Mouse (Mus musculus): Measurements from ENCODE around the gene Lin28b. TPM values are rescaled to one million over a fixed set of nuclear protein-coding genes. Genes with fewer than 3 reads are reported as not detected.

The Lin28b gene
- total RNA-seq (2021), result 1 to 10 TPM; 3.1 to 3.3 TPM
- long read RNA-seq, experiment 1, partial matches to known transcripts, result 0 of 4 reads
- long read RNA-seq, experiment 1, other reads (novel, unspliced or antisense), result 4 of 4 reads
- long read RNA-seq, experiment 2, partial matches to known transcripts, result 0 of 1 reads
- long read RNA-seq, experiment 2, other reads (novel, unspliced or antisense), result 1 of 1 reads

- intact Hi-C loops (cut with DNase I), result no loop called here
- peak; percentile 70 to 76 for DNase-seq (ENCODE audit: low spot score in 2 of 2)
Measured at GRCm38 (mm10) chr10:45485761-45486602, at the start of gene Lin28b. Gene Lin28b, minus strand, starts transcription at chr10:45486395.

DNA sequence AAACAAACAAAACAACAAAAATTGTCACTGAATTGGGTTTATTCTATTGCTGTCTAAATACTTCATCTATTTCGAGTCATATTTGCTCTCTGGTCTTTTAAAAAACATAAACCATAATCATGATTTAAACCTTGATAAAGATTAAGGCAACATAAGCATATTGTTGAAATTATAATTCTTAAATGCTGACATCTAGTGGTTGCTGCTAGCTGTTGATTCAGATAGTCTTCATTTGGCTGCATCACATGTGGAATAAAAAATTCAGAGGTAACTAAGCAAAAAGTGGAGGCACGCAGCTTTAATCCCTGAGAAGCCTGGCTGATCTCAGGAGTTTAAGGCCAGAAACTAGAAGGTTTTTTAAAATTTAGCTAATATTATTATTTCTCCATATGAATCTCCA lies 25.6 kb upstream of the Lin28b start:
- DNase-seq (ENCODE audit: low spot score in 2 of 2), result no peak
- intact Hi-C loops (cut with DNase I), result loop anchor here (5.0 kb wide), 1 partner anchor 129 kb away; no protein-coding TSS in a partner anchor

GRCm38 (mm10) chr10:45510662-45511061 lies 24.5 kb upstream of the Lin28b start:
- intact Hi-C loops (cut with DNase I), result loop anchor here (5.0 kb wide), 1 partner anchor 128 kb away; no protein-coding TSS in a partner anchor

GRCm38 (mm10) chr10:45500259-45500658 lies 14.1 kb upstream of the Lin28b start:
- no peak for DNase-seq (ENCODE audit: low spot score in 2 of 2)
- intact Hi-C loops (cut with DNase I), result no loop called here

More at GRCm38 (mm10) chr10:45510662-45511061, 24.5 kb upstream of the Lin28b start:
- DNase-seq (ENCODE audit: low spot score in 2 of 2), result no peak

- DNase-seq (ENCODE audit: low spot score in 2 of 2), result no peak
- intact Hi-C loops (cut with DNase I), result no loop called here
Measured at GRCm38 (mm10) chr10:45486603-45486946, 380 bp upstream of the Lin28b start.

DNA sequence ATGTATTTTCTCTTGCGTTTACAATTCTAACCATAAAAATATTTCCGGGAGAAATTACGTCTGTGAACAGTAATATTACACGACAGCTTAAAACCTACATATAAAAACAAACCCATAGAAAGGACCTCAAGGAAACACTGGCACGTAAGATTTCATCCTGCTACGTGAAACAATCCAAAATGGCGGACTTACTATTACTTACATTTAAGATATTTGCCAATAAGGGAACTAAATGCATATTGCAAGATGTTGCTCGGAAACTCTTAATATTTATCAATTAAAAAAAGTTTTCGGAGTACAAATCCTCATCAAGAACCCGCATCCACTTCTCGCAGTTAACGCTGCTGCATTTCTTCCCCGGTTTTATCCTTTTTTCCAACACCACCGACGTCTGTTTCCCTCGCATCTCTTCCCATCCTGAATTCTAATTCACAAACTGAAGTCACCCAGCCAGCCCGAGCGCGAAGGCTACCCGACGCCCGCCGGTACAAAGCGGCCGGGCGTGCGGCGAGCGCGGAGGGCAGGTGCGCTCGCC lies 902 bp downstream of the Lin28b start:
- DNase-seq (ENCODE audit: low spot score in 2 of 2), result peak; percentile 9 to 24
- intact Hi-C loops (cut with DNase I), result no loop called here

DNA sequence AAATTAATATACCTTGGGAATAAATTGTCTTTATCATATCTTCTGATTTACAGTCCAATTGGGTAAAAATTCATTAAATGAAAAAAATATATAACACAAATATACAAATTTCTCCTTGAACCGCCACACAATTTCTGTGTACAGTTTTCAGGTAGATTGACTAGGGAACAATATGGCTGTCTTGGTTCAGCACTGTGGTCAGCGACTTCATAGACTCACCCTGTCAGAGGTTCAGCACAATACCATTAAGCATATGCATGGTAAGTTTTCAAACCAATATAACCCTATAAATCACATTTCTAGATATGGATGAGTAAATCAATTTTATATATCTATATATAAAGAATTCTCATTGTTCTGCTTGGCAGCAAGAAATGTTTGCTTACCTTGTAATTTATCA lies 3.0 kb downstream of the Lin28b start:
- DNase-seq (ENCODE audit: low spot score in 2 of 2), result no peak
- intact Hi-C loops (cut with DNase I), result no loop called here

- peak; percentile 4 to 21 for DNase-seq (ENCODE audit: low spot score in 2 of 2)
- intact Hi-C loops (cut with DNase I), result loop anchor here (5.0 kb wide), 1 partner anchor 946 kb away; the partner anchor contains the start of gene Prdm1
Measured at GRCm38 (mm10) chr10:45473663-45474333, 12.4 kb downstream of the Lin28b start.

GRCm38 (mm10) chr10:45473143-45473484 lies 13.1 kb downstream of the Lin28b start:
- intact Hi-C loops (cut with DNase I), result loop anchor here (5.0 kb wide), 1 partner anchor 946 kb away; the partner anchor contains the start of gene Prdm1
- DNase-seq (ENCODE audit: low spot score in 2 of 2), result no peak

- intact Hi-C loops (cut with DNase I), result loop anchor here (5.0 kb wide), 1 partner anchor 945 kb away; the partner anchor contains the start of gene Prdm1
- DNase-seq (ENCODE audit: low spot score in 2 of 2), result no peak
Measured at GRCm38 (mm10) chr10:45472431-45473142, 13.6 kb downstream of the Lin28b start.

DNA sequence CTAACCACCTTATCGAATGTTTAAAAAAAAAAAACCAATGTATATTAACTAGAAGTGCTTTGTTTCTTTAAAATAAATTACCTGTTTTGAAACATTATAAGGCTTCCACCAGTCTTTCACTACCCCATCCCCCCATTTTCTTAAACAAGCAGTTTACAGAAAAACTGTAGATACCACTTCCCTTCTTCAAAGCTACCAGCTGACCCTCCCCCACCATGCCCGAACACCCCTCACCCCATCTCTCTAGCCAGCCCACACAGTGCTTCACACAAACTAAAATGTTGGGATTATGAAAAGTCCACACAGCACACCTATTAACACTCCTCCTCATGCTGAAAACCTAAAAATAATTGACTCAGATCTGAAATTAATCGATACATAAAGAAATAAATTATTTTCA lies 14.9 kb downstream of the Lin28b start:
- no peak for DNase-seq (ENCODE audit: low spot score in 2 of 2)
- intact Hi-C loops (cut with DNase I), result loop anchor here (5.0 kb wide), 1 partner anchor 944 kb away; the partner anchor contains the start of gene Prdm1

DNA sequence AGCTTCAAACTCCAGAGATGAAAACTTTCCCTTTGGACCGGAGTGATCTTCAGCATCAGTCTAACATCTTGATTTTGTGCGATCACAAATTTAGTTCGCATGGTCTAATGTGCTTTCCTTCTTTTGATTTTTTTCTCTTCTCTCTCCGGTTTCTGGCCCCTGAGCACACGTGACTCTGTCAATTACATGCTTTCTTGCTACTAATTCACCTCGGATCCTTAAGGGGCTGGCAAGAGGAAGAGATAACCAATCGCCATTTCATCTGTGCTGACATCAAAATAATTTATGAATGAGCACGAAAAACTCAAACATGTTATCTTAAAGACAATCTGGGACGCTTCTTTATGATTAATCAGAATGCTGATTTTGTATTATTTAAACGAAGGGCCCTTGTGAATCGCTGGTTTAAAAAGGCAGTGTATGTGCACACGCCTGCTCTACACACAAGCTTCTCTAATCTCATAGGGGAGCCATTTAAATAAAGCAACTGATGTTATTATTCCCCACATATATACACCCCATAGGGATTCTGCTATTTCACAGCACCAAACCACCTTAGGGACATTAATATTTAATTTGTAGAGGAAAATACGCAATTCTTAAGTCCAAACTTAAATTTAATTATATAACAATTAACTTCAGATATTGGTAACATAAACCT lies 16.0 kb downstream of the Lin28b start:
- intact Hi-C loops (cut with DNase I), result loop anchor here (5.0 kb wide), 1 partner anchor 943 kb away; the partner anchor contains the start of gene Prdm1

DNA sequence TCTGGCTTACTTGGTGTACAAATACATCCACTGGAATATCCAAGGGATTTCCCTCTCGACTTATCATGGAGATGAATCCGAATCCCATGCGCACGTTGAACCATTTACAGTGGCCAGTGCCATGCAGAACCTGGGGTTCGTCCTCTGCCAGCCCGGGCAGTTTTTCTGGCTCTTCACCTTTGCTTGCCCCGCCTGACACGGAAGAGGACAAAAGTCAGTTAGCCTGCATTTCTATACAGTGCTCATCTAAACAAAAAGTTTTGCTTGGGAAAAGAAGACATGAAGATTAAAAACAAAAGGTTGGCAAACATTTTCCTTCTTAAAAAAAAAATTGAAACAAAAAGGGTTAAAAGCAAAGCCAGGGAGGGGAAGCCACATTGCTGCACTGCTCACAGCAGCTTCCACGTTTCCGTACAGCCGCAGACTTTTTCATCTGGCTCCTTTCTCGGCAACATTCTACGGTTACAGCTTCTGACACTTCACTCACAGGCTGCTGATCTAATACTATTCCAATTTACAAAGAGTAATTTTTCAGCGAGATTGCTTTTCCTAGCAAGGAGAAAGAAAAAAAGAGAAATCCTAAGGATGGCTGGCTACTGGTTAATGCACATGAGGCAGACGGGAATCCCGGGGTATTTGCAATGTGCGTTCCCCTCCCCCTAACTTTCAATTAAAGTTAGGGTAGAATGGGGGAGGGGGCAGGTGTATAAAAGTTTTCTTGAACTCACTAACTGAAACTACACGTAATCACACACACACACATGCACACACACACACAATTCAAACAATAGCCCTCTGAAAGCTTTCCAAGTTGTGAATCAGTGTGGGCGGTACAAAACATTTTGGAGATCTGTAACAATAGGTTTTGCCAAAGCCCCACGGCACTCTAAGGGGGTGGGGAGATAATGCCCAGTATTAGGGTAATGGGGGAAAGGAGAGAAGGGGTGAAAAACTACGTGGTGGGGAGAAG lies 16.9 kb downstream of the Lin28b start:
- intact Hi-C loops (cut with DNase I), result no loop called here
- DNase-seq (ENCODE audit: low spot score in 2 of 2), result no peak

More for the DNA sequence above, 16.0 kb downstream of the Lin28b start:
- DNase-seq (ENCODE audit: low spot score in 2 of 2), result no peak

DNA sequence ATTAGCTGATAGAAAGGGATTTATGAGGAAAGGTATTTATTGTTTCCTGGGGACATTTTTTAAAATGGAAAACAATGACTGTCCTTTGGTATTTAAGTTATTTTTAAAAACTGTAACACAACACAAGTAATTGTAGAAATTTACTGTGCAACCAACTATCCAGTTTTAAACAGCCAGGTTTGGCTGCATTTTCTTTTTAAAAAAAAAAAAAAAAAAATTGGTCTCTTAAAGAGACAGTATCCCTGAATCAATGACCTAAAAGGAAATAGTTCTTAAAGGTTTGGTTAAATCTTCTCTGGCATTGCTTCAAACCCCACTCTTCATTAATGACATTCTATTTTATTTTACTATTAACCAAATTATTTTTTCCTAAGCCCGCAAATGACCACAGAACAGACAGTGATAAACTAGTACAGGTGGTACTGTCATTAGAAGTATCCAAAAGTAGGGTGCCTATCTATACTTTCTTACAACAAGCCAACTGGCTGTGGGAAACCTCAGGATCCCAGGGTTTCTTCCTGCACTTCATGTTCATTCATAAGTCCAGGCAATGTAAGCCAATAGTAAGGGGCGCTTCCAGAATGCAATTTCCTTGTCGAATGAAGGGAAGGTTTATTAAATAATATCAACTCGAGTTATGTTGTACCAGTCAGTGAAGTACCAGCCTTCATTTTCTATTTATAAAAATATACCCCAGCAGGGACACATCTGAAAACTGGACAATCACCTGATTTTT lies 17.8 kb downstream of the Lin28b start:
- intact Hi-C loops (cut with DNase I), result no loop called here
- no peak for DNase-seq (ENCODE audit: low spot score in 2 of 2)

GRCm38 (mm10) chr10:45458637-45459036 lies 27.6 kb downstream of the Lin28b start:
- no peak for DNase-seq (ENCODE audit: low spot score in 2 of 2)
- intact Hi-C loops (cut with DNase I), result no loop called here

DNA sequence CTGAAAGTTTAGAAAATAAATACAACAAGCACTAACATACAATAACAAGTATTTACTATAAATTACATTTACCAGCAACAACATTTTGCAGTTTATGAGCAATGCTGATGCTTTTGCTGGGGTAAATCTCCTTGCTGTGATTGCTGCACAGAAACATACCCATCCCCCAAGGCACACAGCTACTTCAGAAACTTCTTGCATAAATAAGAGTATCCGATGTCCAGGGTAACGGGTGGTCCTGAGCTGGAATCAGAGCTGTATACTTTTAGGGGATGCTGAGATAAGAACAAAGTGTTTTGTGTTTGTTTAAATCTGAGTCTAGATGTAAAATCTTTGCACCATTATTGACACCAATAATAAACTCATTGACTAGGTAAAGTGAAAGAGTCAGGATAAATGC lies 28.1 kb downstream of the Lin28b start:
- no peak for DNase-seq (ENCODE audit: low spot score in 2 of 2)
- intact Hi-C loops (cut with DNase I), result no loop called here

GRCm38 (mm10) chr10:45446625-45447024 lies 39.6 kb downstream of the Lin28b start:
- intact Hi-C loops (cut with DNase I), result no loop called here
- DNase-seq (ENCODE audit: low spot score in 2 of 2), result no peak
